Mouse (Mus musculus): ENCODE measurements around the gene Cd28.
A peak's percentile ranks its signal among the peaks of the same experiment; 100 is the strongest.

Cd28 gene

DNA sequence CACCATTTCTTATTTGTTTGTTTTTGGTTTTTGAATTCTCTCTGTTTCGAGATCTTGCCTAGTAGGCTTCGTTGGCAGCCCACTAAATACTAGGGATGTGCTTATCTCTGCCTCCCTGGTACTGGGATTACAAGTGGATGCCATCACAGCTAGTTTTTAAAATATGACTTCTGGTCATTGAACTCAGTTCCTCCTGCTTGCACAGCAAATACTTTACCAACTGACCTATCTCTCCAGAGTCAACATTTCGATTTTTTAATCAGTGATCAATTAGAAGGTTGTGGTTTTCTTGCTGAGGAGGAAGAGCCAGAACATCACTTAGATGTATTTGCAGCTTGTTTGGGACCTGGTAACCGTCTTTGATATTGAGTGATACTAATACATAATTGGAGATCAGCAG lies 34.4 kb downstream of the Cd28 start:
- no peak for DNase-seq

DNA sequence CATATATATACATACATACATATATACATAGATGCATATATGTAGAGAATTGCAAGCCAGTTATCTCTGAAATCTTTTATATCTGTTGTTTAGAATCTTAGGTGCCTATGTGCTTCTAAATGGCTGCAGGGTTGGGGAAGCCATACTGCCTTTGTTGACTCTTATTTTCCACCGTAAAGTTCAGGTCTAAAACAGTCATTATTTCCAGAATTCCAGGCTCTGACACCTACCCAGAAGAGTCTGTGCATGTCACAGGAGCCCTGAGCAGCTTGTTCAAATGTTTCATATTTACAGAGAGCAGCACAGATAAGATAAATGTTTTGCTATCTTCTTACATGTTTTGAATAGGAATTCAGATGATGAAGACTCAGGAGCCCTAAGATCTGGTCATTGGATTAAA lies 36.4 kb downstream of the Cd28 start:
- no peak for DNase-seq

DNA sequence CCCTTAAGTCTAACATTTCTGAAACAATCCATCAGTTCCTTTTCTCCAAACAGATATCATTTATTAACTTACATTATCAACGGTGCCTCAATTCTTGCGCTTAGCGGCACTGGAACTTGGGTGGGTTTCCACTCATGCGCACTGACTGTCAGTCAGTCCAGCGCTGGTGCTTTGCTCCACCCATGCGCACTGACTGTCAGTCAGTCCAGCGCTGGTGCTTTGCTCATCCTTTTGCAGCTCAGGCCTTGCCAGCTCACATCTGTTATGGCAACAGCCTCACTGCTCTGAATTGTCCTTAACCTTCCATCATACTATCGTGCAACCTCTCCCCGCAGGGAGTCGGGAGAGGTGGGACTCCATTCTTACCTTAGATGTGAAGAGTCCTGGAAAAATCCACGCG lies 37.4 kb downstream of the Cd28 start:
- no peak for DNase-seq

DNA sequence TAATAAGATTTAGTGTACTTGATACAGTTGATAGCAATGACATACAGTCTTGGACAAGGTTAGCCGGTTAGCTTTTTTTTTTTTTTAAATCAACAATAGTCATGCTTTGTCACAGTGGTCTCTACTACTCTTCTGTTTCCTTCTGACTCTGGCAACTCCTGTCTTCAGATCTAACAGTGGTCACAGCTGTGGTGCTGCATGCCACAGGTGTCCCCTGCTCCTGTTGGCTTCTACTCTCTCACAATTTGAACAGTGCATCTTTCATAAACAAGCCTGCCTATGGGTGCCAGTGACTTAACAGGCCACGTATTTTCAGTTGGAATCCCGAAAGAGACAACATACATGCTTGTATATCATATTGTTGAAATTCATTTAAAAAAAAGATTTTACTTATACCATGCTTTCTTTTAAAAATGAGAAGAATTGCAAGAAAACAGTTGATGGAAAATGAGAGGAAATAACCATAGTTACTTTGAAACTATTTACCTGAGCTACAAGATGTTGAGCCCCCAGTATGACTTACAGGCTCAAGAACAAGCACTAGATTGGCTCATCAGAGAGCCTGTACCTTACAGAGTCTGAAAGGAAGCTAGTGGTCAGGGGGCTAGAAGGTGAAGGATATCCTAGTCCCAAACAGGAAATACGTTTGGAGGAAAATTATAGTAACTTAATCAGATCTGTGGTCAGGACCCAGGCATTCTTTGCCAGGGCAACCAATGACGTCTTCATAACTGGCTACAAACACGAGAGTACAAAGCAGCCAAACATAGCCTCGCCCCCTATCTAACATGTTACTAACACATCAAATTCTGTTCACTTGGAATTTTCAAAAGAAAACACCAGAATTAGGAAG lies 39.0 kb downstream of the Cd28 start:
- no peak for DNase-seq

DNA sequence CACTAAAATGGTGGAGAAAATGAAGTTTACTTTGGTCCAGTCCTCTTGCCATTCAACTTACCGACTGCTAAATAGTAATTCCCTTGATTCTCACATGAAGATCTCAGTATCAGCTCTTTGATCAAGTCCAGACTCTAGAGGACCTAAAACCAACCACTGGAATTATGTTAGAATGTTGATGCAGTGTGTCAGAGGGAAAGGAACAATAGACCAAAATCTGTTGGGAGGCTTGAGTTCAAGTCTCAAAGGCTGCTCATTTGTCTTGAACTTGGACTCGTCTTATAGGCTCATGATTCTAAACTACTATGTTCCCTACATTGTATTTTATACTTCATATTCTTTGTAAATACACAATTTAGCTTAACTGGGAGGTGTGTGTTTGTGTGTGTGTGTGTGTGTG lies 41.0 kb downstream of the Cd28 start:
- DNase-seq = no peak

DNA sequence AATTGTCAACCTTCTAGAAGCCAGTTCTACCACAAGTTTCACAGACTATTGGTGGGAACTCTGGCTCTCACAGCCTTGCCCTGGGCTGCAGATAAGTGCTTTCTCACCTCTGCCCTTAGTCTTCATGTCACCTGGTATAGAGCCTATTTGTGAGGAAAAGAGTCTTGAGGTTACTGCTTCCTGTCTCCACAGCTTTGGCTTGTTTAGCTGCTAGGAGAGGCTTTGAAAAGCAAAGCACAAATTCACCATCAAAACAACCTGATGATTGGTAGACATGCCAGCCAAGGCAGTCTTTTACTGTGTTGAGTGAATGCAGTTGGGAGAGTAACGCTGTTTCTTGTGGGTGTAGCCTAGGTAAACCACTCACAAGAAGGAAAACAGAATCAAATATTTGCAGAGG lies 41.6 kb downstream of the Cd28 start:
- DNase-seq = no peak

DNA sequence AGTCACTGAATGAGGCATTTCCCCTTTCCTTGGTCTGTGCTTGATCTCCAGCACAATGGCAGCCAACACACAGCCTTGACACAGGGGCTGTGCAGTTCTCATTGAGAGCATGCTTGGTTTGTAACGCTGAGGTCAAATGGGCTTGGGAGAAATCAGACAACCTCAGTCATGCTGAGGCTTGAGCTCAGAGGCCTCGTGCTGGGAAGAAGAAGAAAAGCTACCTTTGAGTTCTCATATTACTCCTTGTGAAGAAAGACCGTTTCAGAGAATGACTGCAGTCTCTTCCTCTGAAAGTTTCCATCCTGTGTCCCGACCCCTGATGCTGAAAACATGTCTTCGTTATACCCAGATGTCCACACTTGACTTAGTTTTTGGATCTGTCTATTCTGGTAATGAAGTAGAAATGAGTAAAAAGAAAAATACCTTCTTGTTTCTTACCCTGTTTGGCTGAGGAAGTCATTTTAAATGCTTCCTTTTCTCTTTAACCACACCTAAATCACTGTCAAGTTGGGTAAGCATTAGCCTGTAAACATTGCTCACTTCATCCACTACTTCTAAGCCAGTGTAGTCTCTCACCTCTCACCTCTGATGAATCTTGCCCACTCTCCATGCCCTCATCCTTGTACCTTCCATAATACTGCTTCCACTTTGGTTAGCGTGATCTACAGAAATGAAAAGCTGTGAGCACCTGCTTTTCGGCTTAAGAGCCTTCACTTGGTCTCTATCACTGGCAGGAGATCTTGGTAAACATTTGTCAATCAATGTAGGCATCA lies 43.1 kb downstream of the Cd28 start:
- DNase-seq = no peak

DNA sequence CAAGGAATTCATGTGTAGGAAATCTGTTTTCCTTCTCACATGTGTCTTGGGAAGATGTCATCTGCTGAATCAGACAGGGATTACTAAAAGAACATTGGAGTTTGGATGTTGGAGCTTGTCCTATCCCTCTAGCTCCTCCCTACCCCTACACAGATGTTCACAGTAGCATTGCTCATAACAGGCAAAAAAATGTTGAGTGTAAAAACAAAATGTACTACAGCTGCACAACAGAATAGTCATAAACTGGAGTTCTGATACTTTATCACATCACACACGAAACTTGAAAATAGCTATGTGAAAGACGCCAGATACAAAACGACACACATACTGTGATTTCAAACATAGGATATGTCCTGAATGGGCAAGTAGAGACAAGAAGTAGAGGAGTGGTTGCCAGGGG lies 43.9 kb downstream of the Cd28 start:
- DNase-seq = no peak

DNA sequence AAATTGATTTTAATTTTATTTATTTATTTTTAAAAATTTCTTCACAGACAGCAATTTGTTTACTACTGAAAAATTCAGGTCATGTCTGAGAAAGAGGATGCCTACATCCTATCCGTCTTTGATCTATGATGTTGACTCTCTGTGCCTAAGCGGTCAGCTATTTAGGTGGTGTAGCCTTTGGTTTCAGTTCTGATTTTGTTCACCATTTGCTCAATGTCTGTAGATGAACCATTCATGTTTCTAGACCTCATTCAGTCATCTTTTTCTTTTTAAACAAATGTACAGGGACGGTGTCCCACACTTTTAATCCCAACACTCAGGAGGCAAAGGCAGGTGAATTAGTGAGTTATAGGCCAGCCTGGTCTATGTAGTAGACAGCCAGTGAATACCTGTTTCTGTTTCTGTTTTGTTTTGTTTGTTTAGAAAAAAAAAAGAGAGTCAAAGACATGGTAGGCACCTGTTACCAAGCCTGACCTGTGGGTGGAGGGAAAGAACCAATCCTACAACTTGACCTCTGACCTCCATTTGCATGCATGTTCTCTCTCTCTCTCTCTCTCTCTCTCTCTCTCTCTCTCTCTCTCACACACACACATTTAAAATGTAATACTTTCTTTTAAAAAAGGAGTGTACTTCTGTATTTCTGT lies 45.0 kb downstream of the Cd28 start:
- no peak for DNase-seq

DNA sequence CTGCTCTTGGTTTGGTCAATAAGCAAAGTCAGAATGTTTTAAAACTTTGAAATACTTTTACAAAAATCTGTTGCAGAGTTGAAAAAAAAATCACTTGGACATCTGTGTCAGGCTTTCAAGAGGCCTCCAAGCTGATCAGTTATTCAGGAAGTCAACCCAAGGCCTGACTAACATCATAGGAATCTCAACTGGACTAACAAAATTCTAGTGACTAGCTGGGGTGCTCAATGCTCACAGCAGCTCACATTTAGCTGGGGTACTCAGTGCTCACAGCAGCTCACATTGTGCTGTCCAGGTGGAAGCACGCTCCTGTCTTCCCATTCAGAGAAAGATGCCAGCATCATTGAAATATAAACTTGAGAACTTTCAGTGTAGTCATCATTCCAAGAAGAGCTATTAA lies 45.9 kb downstream of the Cd28 start:
- no peak for DNase-seq

DNA sequence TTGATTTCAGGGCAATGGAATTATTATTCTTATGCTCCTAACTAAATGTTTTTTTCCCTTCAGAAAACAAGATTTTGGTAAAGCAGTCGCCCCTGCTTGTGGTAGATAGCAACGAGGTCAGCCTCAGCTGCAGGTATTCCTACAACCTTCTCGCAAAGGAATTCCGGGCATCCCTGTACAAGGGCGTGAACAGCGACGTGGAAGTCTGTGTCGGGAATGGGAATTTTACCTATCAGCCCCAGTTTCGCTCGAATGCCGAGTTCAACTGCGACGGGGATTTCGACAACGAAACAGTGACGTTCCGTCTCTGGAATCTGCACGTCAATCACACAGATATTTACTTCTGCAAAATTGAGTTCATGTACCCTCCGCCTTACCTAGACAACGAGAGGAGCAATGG lies 46.3 kb downstream of the Cd28 start:
- DNase-seq = no peak

DNA sequence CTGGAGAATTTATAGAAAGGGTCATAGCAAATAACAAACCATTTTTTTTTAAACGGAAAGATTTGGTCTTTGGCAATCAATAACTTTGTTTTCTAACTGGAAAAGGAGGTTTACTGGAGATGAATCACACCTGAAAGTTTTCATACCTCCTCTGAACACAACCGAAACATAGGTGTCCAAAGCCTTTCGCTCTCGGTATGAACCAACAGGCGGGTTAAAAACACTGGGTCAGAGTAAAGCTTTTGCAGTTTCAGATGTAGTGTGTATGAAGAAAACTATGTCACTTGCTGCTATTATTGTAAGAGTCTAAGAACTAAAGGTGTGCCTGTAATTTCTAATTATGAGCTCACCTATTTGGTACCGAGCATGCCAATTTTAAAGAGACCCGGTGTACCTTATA lies 55.2 kb downstream of the Cd28 start:
- DNase-seq = no peak

DNA sequence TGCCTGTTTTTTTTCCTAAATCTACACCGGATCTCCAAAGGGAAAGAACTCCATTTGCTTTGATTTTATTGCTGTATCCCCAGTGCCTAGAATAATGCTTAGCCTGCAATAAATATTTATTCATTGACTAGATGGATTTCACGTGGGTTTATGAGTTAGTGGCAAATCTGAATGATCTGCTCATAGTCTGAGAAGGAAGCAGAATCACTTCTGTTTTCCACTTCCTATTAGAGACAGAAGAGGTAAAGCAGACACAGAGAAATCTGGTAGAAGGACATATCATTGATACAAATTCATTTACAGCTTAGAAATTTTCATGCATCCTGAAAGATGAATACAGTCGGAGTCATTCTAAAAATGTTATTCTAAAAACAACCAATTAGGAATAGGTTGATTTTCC lies 56.6 kb downstream of the Cd28 start:
- no peak for DNase-seq

DNA sequence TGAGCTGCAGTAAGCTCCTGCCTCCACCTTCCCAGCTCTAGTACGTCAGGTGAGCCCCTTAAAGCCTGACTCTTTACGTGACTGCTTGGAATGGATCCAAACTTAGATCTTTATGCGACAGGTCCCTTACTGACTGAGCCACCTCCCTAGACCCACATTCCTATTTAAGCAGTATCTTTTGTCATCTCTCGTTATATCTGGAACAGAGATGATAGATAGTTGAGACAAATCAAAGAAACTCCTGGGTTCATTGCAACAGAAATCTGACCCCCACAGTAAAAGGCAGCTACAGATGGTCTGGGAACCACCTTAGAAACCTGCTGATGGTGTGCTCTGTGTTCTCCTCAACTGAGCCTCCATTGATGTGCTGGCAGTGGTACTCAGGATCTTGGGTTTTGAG lies 59.6 kb downstream of the Cd28 start:
- no peak for DNase-seq

DNA sequence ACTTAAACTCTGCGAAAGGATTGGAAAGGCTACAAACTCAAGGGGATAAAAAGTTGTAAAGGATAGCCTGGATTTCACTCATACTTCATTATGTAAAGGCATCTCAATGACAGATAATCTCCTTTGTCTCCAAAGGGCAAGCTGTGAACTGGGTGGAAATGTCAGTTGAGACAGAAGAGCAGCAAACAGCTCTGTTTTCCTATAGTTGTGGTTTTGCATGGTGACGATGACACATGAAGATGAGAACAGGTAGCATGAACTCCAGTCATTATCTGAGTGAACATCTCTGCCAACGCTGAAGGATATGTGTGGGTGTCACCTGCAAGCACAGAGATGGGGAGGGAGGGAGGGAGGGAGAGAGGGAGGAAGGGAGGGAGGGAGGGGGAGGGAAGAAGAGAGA lies 60.3 kb downstream of the Cd28 start:
- DNase-seq = no peak

DNA sequence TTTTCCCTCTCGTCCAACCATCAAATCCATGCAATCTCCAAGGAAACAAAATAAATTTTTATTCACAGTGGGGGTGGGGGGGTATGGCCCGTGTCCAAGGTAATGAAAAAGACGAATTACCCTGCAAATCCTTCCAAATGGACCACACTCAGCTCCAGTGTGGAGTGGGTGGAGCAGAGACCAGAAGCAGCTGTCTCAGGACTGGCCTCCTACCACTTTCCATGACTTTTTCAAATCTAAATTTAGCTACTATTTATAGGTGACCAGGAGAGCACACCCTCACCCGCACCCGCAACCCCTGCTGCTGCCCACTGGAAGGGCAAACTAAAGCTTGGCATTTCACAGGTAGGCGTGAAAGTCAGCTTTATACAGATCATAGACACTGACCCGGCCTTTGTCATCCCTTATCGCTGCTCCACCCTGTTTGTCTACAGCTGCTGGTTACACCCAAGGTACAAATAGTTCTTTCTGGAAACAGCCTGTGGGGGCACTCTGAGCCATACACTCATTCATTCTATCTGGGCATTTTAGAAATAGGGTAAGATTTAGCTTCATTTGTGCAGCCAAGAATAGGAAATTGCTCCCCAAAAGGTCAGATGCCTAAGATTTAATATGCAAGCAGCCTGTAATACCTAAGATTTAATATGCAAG lies 62.0 kb downstream of the Cd28 start:
- DNase-seq = no peak

DNA sequence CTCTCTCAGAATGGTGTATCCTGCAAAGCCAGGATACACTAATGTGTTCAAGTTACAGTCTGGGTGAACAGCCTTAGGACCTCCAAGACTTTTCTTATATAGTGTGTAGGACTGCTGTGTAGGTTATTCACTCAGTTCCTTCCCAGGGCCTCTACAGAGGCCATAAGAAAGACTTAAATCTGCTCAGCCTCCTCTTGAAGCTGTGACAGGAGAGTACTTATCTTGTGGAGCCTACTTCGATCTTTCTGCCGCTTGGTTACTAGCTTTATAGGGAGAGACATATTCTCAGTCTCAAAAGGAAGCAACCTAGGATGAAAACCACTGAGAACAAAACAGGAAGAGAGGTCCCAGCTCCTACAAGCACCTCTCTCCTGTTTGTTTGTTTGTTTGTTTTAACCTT lies 62.6 kb downstream of the Cd28 start:
- DNase-seq = no peak

DNA sequence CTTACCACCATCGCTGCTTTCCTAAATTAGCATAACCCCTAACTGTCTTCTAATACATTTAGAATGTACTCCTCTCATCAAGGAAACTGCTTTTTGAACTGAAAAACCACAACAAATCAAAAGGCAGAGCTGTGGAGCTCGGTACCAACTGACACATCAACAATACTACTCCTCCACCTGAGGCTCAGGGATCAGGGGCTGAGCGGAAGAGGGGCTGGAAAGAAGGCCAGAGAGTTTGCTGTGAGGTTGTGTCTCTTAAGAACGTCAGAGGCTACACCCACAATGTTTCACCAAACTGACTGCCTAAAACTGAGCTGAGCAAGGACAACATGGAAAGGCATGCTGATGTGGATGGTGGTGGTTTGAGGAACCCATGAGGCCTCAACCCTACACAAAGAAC lies 65.1 kb downstream of the Cd28 start:
- DNase-seq = no peak

DNA sequence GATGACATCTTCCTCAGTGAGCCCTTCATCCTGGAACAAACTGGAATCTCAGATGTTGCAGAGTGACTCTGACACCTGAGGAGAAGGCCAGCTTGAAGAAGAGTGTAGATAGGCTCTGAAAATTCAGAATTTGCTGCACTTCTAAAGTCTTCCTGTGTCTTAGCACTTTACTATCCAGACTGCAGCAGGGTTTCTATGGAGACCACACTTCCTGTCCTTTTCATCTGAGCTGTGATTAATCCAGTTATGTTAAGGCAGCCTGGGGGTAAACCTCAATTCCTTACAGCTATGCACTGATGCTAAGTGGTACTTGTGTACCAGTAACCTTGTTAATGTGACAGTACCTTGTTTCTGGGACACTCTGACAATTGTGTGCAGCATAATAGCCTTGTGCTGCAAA lies 77.1 kb downstream of the Cd28 start:
- no peak for DNase-seq

DNA sequence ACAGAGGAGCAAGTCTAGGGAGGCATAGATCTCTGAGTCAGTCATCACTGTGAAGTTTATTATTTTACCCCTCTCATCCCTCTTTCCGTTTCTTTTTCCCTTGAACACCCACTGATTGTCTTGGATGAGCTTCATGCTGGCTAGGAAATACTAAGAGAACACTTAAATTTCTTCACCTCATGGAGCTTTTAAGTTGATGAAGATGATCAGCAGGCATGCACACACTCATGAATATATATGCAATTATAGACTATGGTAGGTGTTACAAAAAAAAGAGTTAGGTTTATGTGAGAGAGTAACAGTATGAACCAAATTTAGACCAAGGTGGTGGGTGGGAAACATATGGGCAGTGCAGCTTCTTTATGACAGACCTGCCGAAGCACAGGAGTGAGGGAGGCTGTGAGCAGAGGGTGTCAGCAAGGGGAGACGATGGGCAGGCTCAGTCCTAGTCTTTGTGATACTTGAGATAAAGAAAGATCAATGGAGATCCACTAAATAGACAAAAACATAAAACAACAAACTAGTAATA lies 79.1 kb downstream of the Cd28 start:
- DNase-seq = peak; percentile 48

DNA sequence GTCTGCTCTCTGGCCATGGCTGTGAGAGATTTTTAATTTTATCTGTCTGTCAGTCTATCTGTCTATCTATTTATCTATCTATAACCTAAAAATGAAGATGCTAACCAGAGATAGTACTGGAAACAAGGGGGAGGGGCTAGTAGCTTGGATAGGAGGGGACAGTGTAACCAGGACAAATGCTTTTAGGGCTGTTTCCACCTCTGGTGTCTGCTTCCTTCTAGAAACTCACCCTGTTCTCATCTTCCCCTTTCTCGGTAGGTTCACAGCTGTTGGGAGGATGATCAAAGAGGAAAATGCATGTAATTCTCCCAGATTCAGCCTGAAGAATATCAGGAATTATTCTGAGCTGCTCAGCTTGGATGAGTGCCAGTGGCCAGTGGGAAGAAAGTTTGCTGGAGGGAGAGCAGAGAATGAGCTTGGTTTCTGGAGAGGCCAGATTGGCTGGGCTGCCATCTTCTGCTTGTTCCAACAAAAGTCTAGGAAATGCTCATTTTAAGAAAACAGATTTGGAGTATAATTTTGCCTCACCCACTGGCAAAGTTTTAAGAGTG lies 83.3 kb downstream of the Cd28 start:
- no peak for DNase-seq

DNA sequence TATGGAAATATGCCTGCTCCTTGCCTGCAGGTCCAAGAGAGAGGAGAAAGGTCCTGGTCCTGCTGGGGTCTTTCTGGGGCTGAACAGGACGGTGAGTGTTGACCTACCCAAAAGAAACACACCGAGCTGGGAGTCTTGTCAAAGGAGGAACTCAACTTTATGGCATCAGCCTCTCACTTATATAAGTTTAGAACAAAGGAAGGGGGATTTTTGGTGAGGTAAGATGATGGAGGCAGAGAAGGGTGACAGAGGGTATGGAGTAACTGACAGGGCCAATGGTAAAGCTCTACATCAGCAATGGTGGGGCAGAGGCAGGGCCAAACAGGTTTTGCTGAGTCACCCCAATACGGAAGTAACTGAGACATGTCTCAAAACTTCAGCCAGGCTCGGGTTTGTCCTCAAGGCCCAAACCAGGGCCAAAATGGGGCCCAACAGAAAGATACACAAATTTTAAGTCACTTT lies 84.6 kb downstream of the Cd28 start:
- no peak for DNase-seq
